Mouse (Mus musculus) midbrain, embryonic 13.5 days (tissue): ENCODE results near the gene Cenps. TPM values are rescaled to one million over a fixed set of nuclear protein-coding genes. Genes with fewer than 3 reads are reported as not detected.
A peak's percentile ranks its signal among the peaks of the same experiment; 100 is the strongest.

ENCODE experiments used
- ATAC-seq: fragments of 200-750 bp; cut with Nextera tagmentation; 2 replicates; pipeline ENCODE4 v1.8.0; 2017; ENCODE audit warnings: mild to moderate bottlenecking, moderate TSS enrichment, moderate library complexity
- H3K27ac ChIP-seq: fragments of 300-500 bp; sonication (generic); 2 replicates; pipeline ENCODE4 v1.5.1; 2015; ENCODE audit warnings: inconsistent platforms, mild to moderate bottlenecking, moderate library complexity
- H3K27me3 ChIP-seq: fragments of 300-500 bp; sonication (generic); 2 replicates; pipeline ENCODE4 v1.6.1; 2015; ENCODE audit warnings: mild to moderate bottlenecking, inconsistent platforms
- H3K36me3 ChIP-seq: fragments of 300-500 bp; sonication (generic); 2 replicates; pipeline ENCODE4 v1.6.1; 2015; ENCODE audit warnings: mild to moderate bottlenecking, inconsistent platforms
- H3K4me1 ChIP-seq: fragments of 300-500 bp; sonication (generic); replicated peaks from 2 replicates; pipeline ENCODE4 v1.6.1; 2015; ENCODE audit warnings: inconsistent platforms
- H3K4me2 ChIP-seq: fragments of 300-500 bp; sonication (generic); replicated peaks from 2 replicates; pipeline ENCODE4 v1.6.1; 2015; ENCODE audit warnings: moderate library complexity, mild to moderate bottlenecking, inconsistent platforms
- H3K4me3 ChIP-seq: fragments of 300-500 bp; sonication (generic); replicated peaks from 2 replicates; pipeline ENCODE4 v1.5.1; 2015; ENCODE audit warnings: mild to moderate bottlenecking, inconsistent platforms
- H3K9ac ChIP-seq: fragments of 300-500 bp; sonication (generic); replicated peaks from 2 replicates; pipeline ENCODE4 v1.6.1; 2015; ENCODE audit warnings: mild to moderate bottlenecking, inconsistent platforms
- H3K9me3 ChIP-seq: fragments of 300-500 bp; sonication (generic); 2 replicates; pipeline ENCODE4 v1.6.1; 2016; ENCODE audit warnings: mild to moderate bottlenecking, inconsistent platforms
- WGBS: fragments of 180-500 bp; shearing (Covaris S2); methylation state at CpG from one replicate; pipeline ENCODE4 v1.1.7; 2015; 5-methylcytosine and 5-hydroxymethylcytosine counted together
- polyA plus RNA-seq: library from polyadenylated mRNA; unstranded; fragments of >200 nt; fragmentation: Nextera tagmentation; extraction: Ambion mirVana; gene quantifications from 2 replicates; pipeline ENCODE4 v1.2.1, GENCODE M21; 2015

The Cenps gene
- 22.9 and 24.6 TPM in 2 replicates for polyA plus RNA-seq

- H3K36me3 ChIP-seq: no peaks in the 10 kb centered on the region
- ATAC-seq: peak; percentile 94
- peaks cover 8% of the 10 kb centered on the region for H3K4me1 ChIP-seq
- peak within 1 kb of the TSS; percentile 80 for H3K27ac ChIP-seq
- peak within 1 kb of the TSS; percentile 62 for H3K4me2 ChIP-seq
- H3K9ac ChIP-seq: peak within 1 kb of the TSS; percentile 72
- under 1% methylated on average over 68 of the region's 68 CpGs for WGBS
- H3K9me3 ChIP-seq: no peaks in the 10 kb centered on the region
- no peaks in the 10 kb centered on the region for H3K27me3 ChIP-seq
- peak within 1 kb of the TSS; percentile 61 for H3K4me3 ChIP-seq
These were observed at the start of gene Cenps for GRCm38 (mm10) chr4:149136982-149137770. TSS of gene Cenps (minus strand) at chr4:149137629.

DNA sequence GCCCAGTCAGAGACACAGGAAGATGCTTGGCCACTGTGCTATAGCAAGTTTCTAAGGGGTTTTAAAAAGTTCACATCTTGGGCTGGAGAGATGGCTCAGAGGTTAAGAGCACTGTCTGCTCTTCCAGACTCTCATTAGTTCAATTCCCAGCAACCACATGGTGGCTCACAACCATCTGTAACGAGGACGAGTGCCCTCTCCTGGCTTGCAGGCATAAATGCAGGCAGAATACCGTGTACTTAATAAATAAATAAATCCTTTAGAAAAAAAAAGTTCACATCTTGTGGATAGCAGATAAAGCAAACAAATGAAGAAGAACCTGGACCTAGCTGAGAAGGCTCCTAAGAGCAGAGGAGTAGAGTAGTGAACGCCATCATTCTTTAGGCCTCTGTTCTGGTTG lies 45.3 kb upstream of the Cenps start:
- ATAC-seq: no peak

GRCm38 (mm10) chr4:149182192-149182591 lies 44.8 kb upstream of the Cenps start:
- no peak for ATAC-seq

More for the DNA sequence above, 45.3 kb upstream of the Cenps start:
- no peaks in the 10 kb centered on the region for H3K27me3 ChIP-seq
- no peak overlapping the region for H3K27ac ChIP-seq
- no peak overlapping the region for H3K4me3 ChIP-seq
- H3K4me1 ChIP-seq: no peaks in the 10 kb centered on the region
- H3K36me3 ChIP-seq: peaks cover 98% of the 10 kb centered on the region
- WGBS: 59% methylated on average over 4 of the region's 4 CpGs
- H3K9ac ChIP-seq: no peak overlapping the region
- no peaks in the 10 kb centered on the region for H3K9me3 ChIP-seq
- no peak overlapping the region for H3K4me2 ChIP-seq

GRCm38 (mm10) chr4:149179573-149179972 lies 42.1 kb upstream of the Cenps start:
- Histone ChIP-seq H3K9me3 (no peaks in the 10 kb centered on the region), H3K4me3 (no peak overlapping the region), H3K27me3 (no peaks in the 10 kb centered on the region), H3K36me3 (peaks cover 91% of the 10 kb centered on the region), H3K4me1 (no peaks in the 10 kb centered on the region), H3K9ac (no peak overlapping the region), H3K27ac (no peak overlapping the region), H3K4me2 (no peak overlapping the region)
- no peak for ATAC-seq
- 54% methylated on average over 4 of the region's 4 CpGs for WGBS

More at GRCm38 (mm10) chr4:149182192-149182591, 44.8 kb upstream of the Cenps start:
- Histone ChIP-seq H3K4me2 (no peak overlapping the region), H3K9ac (no peak overlapping the region), H3K9me3 (no peaks in the 10 kb centered on the region), H3K27me3 (no peaks in the 10 kb centered on the region), H3K4me1 (no peaks in the 10 kb centered on the region), H3K27ac (no peak overlapping the region), H3K4me3 (no peak overlapping the region), H3K36me3 (peaks cover 96% of the 10 kb centered on the region)
- WGBS: 93% methylated on average over 7 of the region's 7 CpGs

DNA sequence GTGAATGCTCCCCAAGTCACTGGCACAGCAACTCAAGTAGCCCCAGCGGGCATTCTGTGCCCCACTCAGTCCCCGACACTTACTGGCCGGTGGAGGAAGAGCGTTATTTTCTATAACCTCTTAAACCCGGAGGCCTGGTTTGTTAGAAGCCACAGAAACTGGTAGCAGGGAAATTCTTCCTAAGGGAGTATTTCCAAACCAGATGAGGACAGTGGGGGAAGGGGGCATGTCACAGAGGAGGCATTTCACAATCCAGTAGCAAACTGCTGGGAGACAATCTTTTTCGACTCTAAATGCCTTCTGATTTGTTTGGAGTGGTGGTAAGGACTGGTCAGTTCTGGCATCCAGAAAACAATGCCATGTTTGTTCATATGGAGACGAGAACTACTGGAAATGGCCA lies 41.7 kb upstream of the Cenps start:
- H3K4me1 ChIP-seq: no peaks in the 10 kb centered on the region
- no peak for ATAC-seq
- WGBS: 89% methylated on average over 7 of the region's 7 CpGs
- no peak overlapping the region for H3K27ac ChIP-seq
- H3K9me3 ChIP-seq: no peaks in the 10 kb centered on the region
- H3K4me3 ChIP-seq: no peak overlapping the region
- H3K4me2 ChIP-seq: no peak overlapping the region
- H3K36me3 ChIP-seq: peaks cover 87% of the 10 kb centered on the region
- H3K9ac ChIP-seq: no peak overlapping the region
- no peaks in the 10 kb centered on the region for H3K27me3 ChIP-seq

GRCm38 (mm10) chr4:149178328-149178727 lies 40.9 kb upstream of the Cenps start:
- H3K27ac ChIP-seq: no peak overlapping the region
- no peak overlapping the region for H3K4me2 ChIP-seq
- no peaks in the 10 kb centered on the region for H3K9me3 ChIP-seq
- H3K9ac ChIP-seq: no peak overlapping the region
- H3K4me1 ChIP-seq: 0 out of 2 replicates have a peak, but pooled peaks cover under 1% of the 10 kb centered on the region
- H3K27me3 ChIP-seq: no peaks in the 10 kb centered on the region
- WGBS: 78% methylated on average over 7 of the region's 7 CpGs
- ATAC-seq: no peak
- H3K4me3 ChIP-seq: no peak overlapping the region
- H3K36me3 ChIP-seq: peaks cover 78% of the 10 kb centered on the region

- Histone ChIP-seq H3K27me3 (no peaks in the 10 kb centered on the region), H3K36me3 (peaks cover 66% of the 10 kb centered on the region)
- WGBS: 39% methylated on average over 5 of the region's 5 CpGs
These were observed 39.6 kb upstream of the Cenps start for GRCm38 (mm10) chr4:149177046-149177445.

DNA sequence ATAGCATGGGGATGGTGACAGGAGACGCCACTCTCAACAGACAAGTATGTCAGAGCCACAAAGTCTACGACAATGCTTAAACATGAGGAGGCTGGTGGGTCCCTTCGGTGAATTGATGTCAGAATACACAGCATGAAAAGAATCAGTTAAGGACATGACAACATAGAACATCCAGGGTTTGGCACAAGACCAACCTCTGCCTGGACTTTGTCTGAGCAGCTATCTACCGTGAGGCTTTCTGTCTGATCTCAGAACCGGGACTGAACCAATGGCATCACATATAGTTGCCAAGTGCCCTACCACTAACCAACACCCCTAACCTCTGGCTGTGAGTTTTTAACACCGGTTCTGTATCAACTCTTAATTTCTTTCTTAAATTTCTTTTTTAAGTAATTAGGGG lies 39.2 kb upstream of the Cenps start:
- ATAC-seq: no peak
- no peak overlapping the region for H3K4me3 ChIP-seq
- H3K4me2 ChIP-seq: no peak overlapping the region
- no peaks in the 10 kb centered on the region for H3K9me3 ChIP-seq
- H3K9ac ChIP-seq: no peak overlapping the region
- 85% methylated on average over 6 of the region's 6 CpGs for WGBS
- H3K27ac ChIP-seq: no peak overlapping the region
- H3K36me3 ChIP-seq: peaks cover 62% of the 10 kb centered on the region
- H3K4me1 ChIP-seq: 0 out of 2 replicates have a peak, but pooled peaks cover 6% of the 10 kb centered on the region
- H3K27me3 ChIP-seq: no peaks in the 10 kb centered on the region

More at GRCm38 (mm10) chr4:149177046-149177445, 39.6 kb upstream of the Cenps start:
- no peak for ATAC-seq
- no peak overlapping the region for H3K9ac ChIP-seq
- no peak overlapping the region for H3K4me3 ChIP-seq
- no peak overlapping the region for H3K4me2 ChIP-seq
- no peak overlapping the region for H3K27ac ChIP-seq
- 0 out of 2 replicates have a peak, but pooled peaks cover 6% of the 10 kb centered on the region for H3K4me1 ChIP-seq
- H3K9me3 ChIP-seq: no peaks in the 10 kb centered on the region

GRCm38 (mm10) chr4:149173661-149174060 lies 36.2 kb upstream of the Cenps start:
- Histone ChIP-seq H3K4me2 (no peak overlapping the region), H3K9ac (no peak overlapping the region), H3K36me3 (peaks cover 32% of the 10 kb centered on the region), H3K4me3 (no peak overlapping the region), H3K9me3 (no peaks in the 10 kb centered on the region), H3K4me1 (0 out of 2 replicates have a peak, but pooled peaks cover 6% of the 10 kb centered on the region), H3K27ac (0 out of 2 replicates have a peak overlapping the region, but pooled peaks have one; percentile 5), H3K27me3 (no peaks in the 10 kb centered on the region)
- WGBS: 90% methylated on average over 6 of the region's 6 CpGs
- ATAC-seq: no peak

DNA sequence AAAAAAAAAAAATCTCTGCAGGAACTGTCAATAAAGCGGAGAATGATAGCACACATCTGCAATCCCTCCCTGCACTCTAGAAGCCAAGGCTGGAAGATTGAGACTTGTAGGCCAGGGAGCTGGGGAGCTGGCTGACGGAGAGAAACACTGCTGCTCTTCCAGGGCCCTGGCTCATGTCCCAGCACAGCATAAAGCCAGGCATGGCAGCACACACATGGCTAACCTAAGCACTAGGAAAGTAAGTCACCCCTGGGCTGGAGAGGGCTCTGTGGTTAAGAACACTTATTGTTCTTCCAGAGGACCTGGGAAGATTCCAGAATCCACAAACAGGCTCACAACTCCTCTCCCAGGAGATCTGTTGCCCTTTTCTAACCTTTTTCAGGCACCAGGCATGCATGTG lies 35.2 kb upstream of the Cenps start:
- 0 out of 2 replicates have a peak, but pooled peaks have one; percentile 49 for ATAC-seq
- peak overlapping the region; percentile 51 for H3K27ac ChIP-seq
- WGBS: 82% methylated on average over 2 of the region's 2 CpGs
- no peak overlapping the region for H3K4me3 ChIP-seq
- 0 out of 2 replicates have a peak, but pooled peaks cover 6% of the 10 kb centered on the region for H3K4me1 ChIP-seq
- peaks cover 24% of the 10 kb centered on the region for H3K36me3 ChIP-seq
- no peak overlapping the region for H3K9ac ChIP-seq
- H3K4me2 ChIP-seq: no peak overlapping the region
- no peaks in the 10 kb centered on the region for H3K27me3 ChIP-seq
- no peaks in the 10 kb centered on the region for H3K9me3 ChIP-seq

- 90% methylated on average over 5 of the region's 5 CpGs for WGBS
- Histone ChIP-seq H3K4me2 (no peak overlapping the region), H3K9ac (no peak overlapping the region), H3K9me3 (no peaks in the 10 kb centered on the region), H3K27ac (peak overlapping the region; percentile 51), H3K27me3 (no peaks in the 10 kb centered on the region), H3K4me3 (no peak overlapping the region), H3K4me1 (peaks cover 9% of the 10 kb centered on the region; the same call in 1 of the 2 replicates), H3K36me3 (peaks cover 20% of the 10 kb centered on the region)
- no peak for ATAC-seq
These were observed 34.7 kb upstream of the Cenps start for GRCm38 (mm10) chr4:149172083-149172482.

DNA sequence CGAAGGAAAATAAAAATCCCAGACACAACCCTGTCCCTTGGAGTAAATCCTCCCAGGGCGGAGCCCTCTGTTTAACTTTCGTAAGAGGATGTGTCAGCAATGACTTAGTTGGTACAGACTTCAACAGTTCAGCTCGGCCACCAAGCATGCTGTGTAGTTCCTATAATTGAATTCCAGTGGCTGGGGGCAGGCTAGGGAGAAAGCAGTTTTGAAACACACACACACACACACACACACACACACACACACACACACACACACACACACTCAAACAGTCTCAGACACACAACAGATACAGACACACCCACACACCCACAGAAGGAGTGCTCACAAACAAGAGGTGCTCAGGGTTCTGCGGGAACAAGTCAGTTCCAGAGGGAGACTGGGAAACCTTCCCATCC lies 34.2 kb upstream of the Cenps start:
- no peaks in the 10 kb centered on the region for H3K9me3 ChIP-seq

More for the DNA sequence above, 34.2 kb upstream of the Cenps start:
- Histone ChIP-seq H3K4me3 (no peak overlapping the region), H3K4me1 (peaks cover 11% of the 10 kb centered on the region; the same call in 1 of the 2 replicates), H3K27me3 (no peaks in the 10 kb centered on the region), H3K27ac (no peak overlapping the region), H3K4me2 (no peak overlapping the region), H3K9ac (no peak overlapping the region), H3K36me3 (peaks cover 15% of the 10 kb centered on the region)
- 82% methylated on average over 5 of the region's 5 CpGs for WGBS
- ATAC-seq: no peak
